Mouse (Mus musculus): ENCODE results near the gene Hexb. TPM values are rescaled to one million over a fixed set of nuclear protein-coding genes. Genes with fewer than 3 reads are reported as not detected.

Gene Hexb
- total RNA-seq (2012; rRNA removed) (11.1 and 12.7 TPM in 2 replicates), polyA plus RNA-seq (2012; ENCODE audit: insufficient read depth in 1 of 2, insufficient read length in 2 of 2, low read depth in 1 of 2, low replicate concordance in 2 of 2, missing spikeins in 1 of 2) (10 to 100 TPM in 1 of 2 experiments, not detected in 1; 15.4 TPM)

- Histone ChIP-seq H3K36me3 (ENCODE audit: control insufficient read depth in 1 of 2, insufficient read depth in 2 of 2, low read length in 2 of 2) (no peaks in the 10 kb centered on the region; a peak in 2 of 4 replicates), H3K27me3 (ENCODE audit: control insufficient read depth in 1 of 2, insufficient read depth in 2 of 2, low read length in 2 of 2) (no peaks in the 10 kb centered on the region), H3K27ac (ENCODE audit: control insufficient read depth, low read depth, low read length) (peak within 1 kb of the TSS; percentile 56), H3K9me3 (replicated peaks; ENCODE audit: insufficient read depth, low read length) (no peaks in the 10 kb centered on the region), H3K79me2 (ENCODE audit: control insufficient read depth, insufficient read depth, low read length, poor library complexity) (no peaks in the 10 kb centered on the region), H3K4me3 (ENCODE audit: control insufficient read depth in 1 of 2, insufficient read depth in 1 of 2, low read depth in 2 of 2, low read length in 2 of 2) (peak within 1 kb of the TSS; percentile 86 to 99), H3K4me1 (ENCODE audit: control insufficient read depth in 1 of 2, insufficient read depth in 2 of 2, low read length in 2 of 2) (0 out of 4 replicates have a peak, but pooled peaks cover 0 to 3% of the 10 kb centered on the region in 2 experiments), H3K9ac (ENCODE audit: control insufficient read depth, low read depth, low read length, poor library complexity, severe bottlenecking) (peak within 1 kb of the TSS; percentile 76)
- DNase-seq (ENCODE audit: low read depth, low spot score): peak; percentile 93
- TF ChIP-seq MYC (IDR thresholded peaks at IDR 0.05; ENCODE audit: low read depth, low read length): no peak
- TF ChIP-seq EP300 (IDR thresholded peaks at IDR 0.05; ENCODE audit: low read depth in 1 of 2, low read length in 2 of 2): no peak
- TF ChIP-seq CTCF (IDR thresholded peaks at IDR 0.05 in 2 of 3, conservative IDR thresholded peaks at IDR 0.05 in 1 of 3; ENCODE audit: control insufficient read depth in 1 of 3, insufficient read depth in 1 of 3, low read depth in 2 of 3, low read length in 3 of 3, poor library complexity in 1 of 3, severe bottlenecking in 1 of 3): 0 out of 6 replicates have a peak, but pooled peaks of 1 of the 3 experiments have one; percentile 16
- no peak; the same call in none of the 2 replicates for TF ChIP-seq MXI1 (IDR thresholded peaks at IDR 0.05; ENCODE audit: low read depth, low read length)
- TF ChIP-seq SMC3 (IDR thresholded peaks at IDR 0.05; ENCODE audit: low read depth, low read length): no peak
- TF ChIP-seq TCF12 (IDR thresholded peaks at IDR 0.05; ENCODE audit: low read depth, low read length): no peak
- TF ChIP-seq MAX (IDR thresholded peaks at IDR 0.05; ENCODE audit: low read length): no peak
- peak; percentile 71 for TF ChIP-seq NELFE (IDR thresholded peaks at IDR 0.05; ENCODE audit: low read depth, low read length)
- TF ChIP-seq RCOR1 (IDR thresholded peaks at IDR 0.05; ENCODE audit: low read depth, low read length): peak; percentile 44; the same call in 1 of the 2 replicates
- no peak for TF ChIP-seq MEF2A (IDR thresholded peaks at IDR 0.05; ENCODE audit: extremely low read depth, insufficient replicate concordance, low read depth, low read length, poor library complexity, severe bottlenecking)
- TF ChIP-seq JUND (IDR thresholded peaks at IDR 0.05; ENCODE audit: low read depth, low read length): no peak
- peak; percentile 38; the same call in 1 of the 2 replicates for TF ChIP-seq BHLHE40 (IDR thresholded peaks at IDR 0.05; ENCODE audit: borderline replicate concordance, low read depth, low read length)
- peak; percentile 53; the same call in 1 of the 2 replicates for TF ChIP-seq HCFC1 (IDR thresholded peaks at IDR 0.05; ENCODE audit: low read depth, low read length)
- TF ChIP-seq USF1 (IDR thresholded peaks at IDR 0.05; ENCODE audit: low read depth, low read length): peak; percentile 81
- TF ChIP-seq USF2 (IDR thresholded peaks at IDR 0.05; ENCODE audit: borderline replicate concordance in 1 of 2, insufficient read depth in 1 of 2, low read depth in 1 of 2, low read length in 2 of 2): no peak
- TF ChIP-seq ZC3H11A (IDR thresholded peaks at IDR 0.05; ENCODE audit: low read depth, low read length): no peak
- TF ChIP-seq MAFK (IDR thresholded peaks at IDR 0.05; ENCODE audit: borderline replicate concordance, low read depth, low read length): no peak
- peak; percentile 57 to 75 for TF ChIP-seq POLR2A (IDR thresholded peaks at IDR 0.05; ENCODE audit: control insufficient read depth in 1 of 2, insufficient read depth in 1 of 2, low read depth in 1 of 2, low read length in 2 of 2, poor library complexity in 1 of 2)
- TF ChIP-seq ZKSCAN1 (IDR thresholded peaks at IDR 0.05; ENCODE audit: low read depth, low read length): no peak
- peak; percentile 66 for TF ChIP-seq ELF1 (IDR thresholded peaks at IDR 0.05; ENCODE audit: low read depth, low read length)
- TF ChIP-seq ZNF384 (IDR thresholded peaks at IDR 0.05; ENCODE audit: low read depth, low read length): peak; percentile 55
- peak; percentile 63; the same call in 1 of the 2 replicates for TF ChIP-seq POLR2AphosphoS2 (IDR thresholded peaks at IDR 0.05; ENCODE audit: low read length)
- TF ChIP-seq GABPA (IDR thresholded peaks at IDR 0.05; ENCODE audit: low read depth, low read length): no peak
- no peak for TF ChIP-seq CHD2 (IDR thresholded peaks at IDR 0.05; ENCODE audit: low read length)
- TF ChIP-seq KAT2A (conservative IDR thresholded peaks at IDR 0.05; ENCODE audit: low read depth, low read length): no peak
Observed at GRCm38 (mm10) chr13:97197932-97198562, at the start of gene Hexb. Gene Hexb, minus strand, starts transcription at chr13:97198357.

Measured in MEL (cell line).